Mouse (Mus musculus): Measurements from ENCODE around the gene 4833427G06Rik.
A peak's percentile ranks its signal among the peaks of the same experiment; 100 is the strongest.
"Not testable (repeated sequence)": the region's sequence is repeated elsewhere in the genome, so short reads cannot be mapped to it uniquely, and the experiment has no call there.

4833427G06Rik gene

GRCm38 (mm10) chr9:51101756-51102425 is at the start of gene 4833427G06Rik:
Gene 4833427G06Rik, minus strand, starts transcription at chr9:51102078.
- DNase-seq = peak; percentile 27 to 52

GRCm38 (mm10) chr9:51147294-51147693 is 45.4 kb upstream of the 4833427G06Rik start:
- DNase-seq = no peak

- no peak for DNase-seq
Observed at GRCm38 (mm10) chr9:51146496-51146895, 44.6 kb upstream of the 4833427G06Rik start.

GRCm38 (mm10) chr9:51144218-51144617 is 42.3 kb upstream of the 4833427G06Rik start:
- DNase-seq = no peak

- DNase-seq = no peak
Observed at GRCm38 (mm10) chr9:51143437-51143836, 41.6 kb upstream of the 4833427G06Rik start.

GRCm38 (mm10) chr9:51140711-51141110 is 38.8 kb upstream of the 4833427G06Rik start:
- no peak for DNase-seq

GRCm38 (mm10) chr9:51139401-51139800 is 37.5 kb upstream of the 4833427G06Rik start:
- not testable (repeated sequence) for DNase-seq

GRCm38 (mm10) chr9:51138301-51138700 is 36.4 kb upstream of the 4833427G06Rik start:
- DNase-seq = no peak

GRCm38 (mm10) chr9:51137836-51138235 is 36.0 kb upstream of the 4833427G06Rik start:
- no peak for DNase-seq

- no peak for DNase-seq
Observed at GRCm38 (mm10) chr9:51137432-51137831, 35.6 kb upstream of the 4833427G06Rik start.

GRCm38 (mm10) chr9:51136985-51137384 is 35.1 kb upstream of the 4833427G06Rik start:
- peak in 1 of 2 experiments; percentile 22 for DNase-seq

GRCm38 (mm10) chr9:51114767-51115166 is 12.9 kb upstream of the 4833427G06Rik start:
- DNase-seq = no peak

GRCm38 (mm10) chr9:51105751-51106150 is 3.9 kb upstream of the 4833427G06Rik start:
- no peak for DNase-seq

GRCm38 (mm10) chr9:51103808-51104514 is 2.1 kb upstream of the 4833427G06Rik start:
- peak; percentile 8 to 29 for DNase-seq

GRCm38 (mm10) chr9:51102963-51103807 is 1.3 kb upstream of the 4833427G06Rik start:
- DNase-seq = peak; percentile 6 to 35

GRCm38 (mm10) chr9:51096306-51096705 is 5.6 kb downstream of the 4833427G06Rik start:
- DNase-seq = no peak

GRCm38 (mm10) chr9:51093697-51094096 is 8.2 kb downstream of the 4833427G06Rik start:
- no peak for DNase-seq

GRCm38 (mm10) chr9:51081614-51082013 is 20.3 kb downstream of the 4833427G06Rik start:
- no peak for DNase-seq

- peak; percentile 67 to 72 for DNase-seq
Observed at GRCm38 (mm10) chr9:51076979-51077315, 24.9 kb downstream of the 4833427G06Rik start, which contains the start of gene Layn. Gene Layn, minus strand, starts transcription at chr9:51077094.

- DNase-seq = no peak
Observed at GRCm38 (mm10) chr9:51076300-51076978, 25.4 kb downstream of the 4833427G06Rik start.

- DNase-seq = peak; percentile 15
Observed at GRCm38 (mm10) chr9:51075780-51076179, 26.1 kb downstream of the 4833427G06Rik start.

GRCm38 (mm10) chr9:51070801-51071200 is 31.1 kb downstream of the 4833427G06Rik start:
- no peak for DNase-seq

GRCm38 (mm10) chr9:51068202-51068601 is 33.7 kb downstream of the 4833427G06Rik start:
- DNase-seq = no peak
